Mouse (Mus musculus) heart, embryonic 14.5 days (tissue): ENCODE measurements around the gene Zcchc13. TPM values are rescaled to one million over a fixed set of nuclear protein-coding genes. Genes with fewer than 3 reads are reported as not detected.

Source experiments
- ATAC-seq: fragments of 200-750 bp; cut with Nextera tagmentation; 2 replicates; pipeline ENCODE4 v1.8.0; 2017; ENCODE audit warnings: low read depth, moderate TSS enrichment; ENCODE audit not compliant: insufficient number of reproducible peaks, insufficient read depth, low FRiP score
- H3K27ac ChIP-seq, 2 experiments: fragments of 200-500 bp in 1 of 2; fragments of 300-500 bp in 1 of 2; sonication (generic) in 1 of 2; replicated peaks in 1 of 2; 2 replicates each; pipeline ENCODE4 v1.5.1; 2012 to 2014; ENCODE audit warnings: low read depth in 2 of 2, low read length in 2 of 2, control low read depth in 1 of 2, mild to moderate bottlenecking in 1 of 2, mixed read lengths in 1 of 2; ENCODE audit not compliant: control insufficient read depth in 1 of 2, insufficient read depth in 1 of 2
- H3K27me3 ChIP-seq: fragments of 300-500 bp; sonication (generic); 2 replicates; pipeline ENCODE4 v1.6.1; 2014; ENCODE audit warnings: mild to moderate bottlenecking, low read length, control low read depth; ENCODE audit not compliant: control insufficient read depth, insufficient read depth
- H3K36me3 ChIP-seq: fragments of 300-500 bp; sonication (generic); 2 replicates; pipeline ENCODE4 v1.6.1; 2014; ENCODE audit warnings: mild to moderate bottlenecking, control low read depth, low read length, mixed read lengths; ENCODE audit not compliant: control insufficient read depth, insufficient read depth
- H3K4me1 ChIP-seq, 2 experiments: fragments of 200-500 bp in 1 of 2; fragments of 300-500 bp in 1 of 2; sonication (generic) in 1 of 2; 2 replicates each; pipeline ENCODE4 v1.6.1; 2012 to 2014; ENCODE audit warnings: low read length in 2 of 2, control low read depth in 1 of 2, mixed read lengths in 1 of 2; ENCODE audit not compliant: control insufficient read depth in 2 of 2, insufficient read depth in 2 of 2
- H3K4me2 ChIP-seq: fragments of 300-500 bp; sonication (generic); 2 replicates; pipeline ENCODE4 v1.6.1; 2014; ENCODE audit warnings: mild to moderate bottlenecking, low read length
- H3K4me3 ChIP-seq, 2 experiments: fragments of 200-500 bp in 1 of 2; fragments of 300-500 bp in 1 of 2; sonication (generic) in 1 of 2; 2 replicates each; pipeline ENCODE4 v1.5.1; 2012 to 2014; ENCODE audit warnings: low read length in 2 of 2, mild to moderate bottlenecking in 2 of 2, control low read depth in 1 of 2, low read depth in 1 of 2, moderate library complexity in 1 of 2; ENCODE audit not compliant: control insufficient read depth in 1 of 2, insufficient read depth in 1 of 2
- H3K9ac ChIP-seq: fragments of 300-500 bp; sonication (generic); 2 replicates; pipeline ENCODE4 v1.6.1; 2014; ENCODE audit warnings: mild to moderate bottlenecking, low read length
- H3K9me3 ChIP-seq: fragments of 300-500 bp; sonication (generic); 2 replicates; pipeline ENCODE4 v1.6.1; 2016; ENCODE audit warnings: low read length, control low read depth; ENCODE audit not compliant: control insufficient read depth
- WGBS: fragments of 180-500 bp; shearing (Covaris S2); extraction: QIAGEN DNeasy Blood & Tissue Kit; methylation state at CpG from one replicate; pipeline ENCODE4 v1.1.7; 2014; 5-methylcytosine and 5-hydroxymethylcytosine counted together
- polyA plus RNA-seq: library from polyadenylated mRNA; unstranded; fragments of >200 nt; fragmentation: Nextera tagmentation; extraction: Ambion mirVana; gene quantifications from 2 replicates; pipeline ENCODE4 v1.2.1, GENCODE M21; 2014

Gene Zcchc13
- polyA plus RNA-seq, 1 experiment from 2014 or later: not detected

GRCm38 (mm10) chrX:103614700-103615233 lies 15.6 kb upstream of the Zcchc13 start:
- H3K27me3 ChIP-seq: no peaks in the 10 kb centered on the region
- H3K4me2 ChIP-seq: no peak overlapping the region
- H3K4me1 ChIP-seq: peaks cover 0 to 3% of the 10 kb centered on the region in 2 experiments; a peak in 1 of 4 replicates
- H3K9me3 ChIP-seq: no peaks in the 10 kb centered on the region
- peaks cover 29% of the 10 kb centered on the region for H3K36me3 ChIP-seq
- H3K9ac ChIP-seq: no peak overlapping the region
- ATAC-seq: no peak
- H3K27ac ChIP-seq: no peak overlapping the region
- 95% methylated on average over 24 of the region's 24 CpGs for WGBS
- H3K4me3 ChIP-seq: no peak overlapping the region

- Histone ChIP-seq H3K4me3 (peak overlapping the region in 1 of 2 experiments; percentile 50; a peak in 1 of 4 replicates), H3K4me2 (peak overlapping the region; percentile 68), H3K4me1 (peaks cover 0 to 3% of the 10 kb centered on the region in 2 experiments; a peak in 1 of 4 replicates), H3K27me3 (no peaks in the 10 kb centered on the region), H3K27ac (peak overlapping the region in 1 of 2 experiments; percentile 88; a peak in 1 of 4 replicates), H3K9ac (peak overlapping the region; percentile 78; the same call in 1 of the 2 replicates), H3K9me3 (no peaks in the 10 kb centered on the region), H3K36me3 (peaks cover 24% of the 10 kb centered on the region)
- WGBS: 82% methylated on average over 4 of the region's 4 CpGs
- no peak for ATAC-seq
Measured at GRCm38 (mm10) chrX:103615453-103615852, 14.9 kb upstream of the Zcchc13 start.

- H3K9me3 ChIP-seq: no peaks in the 10 kb centered on the region
- peaks cover 20% of the 10 kb centered on the region for H3K36me3 ChIP-seq
- peak overlapping the region; percentile 25 to 88; a peak in 3 of 4 replicates for H3K27ac ChIP-seq
- H3K9ac ChIP-seq: peak overlapping the region; percentile 78
- H3K4me1 ChIP-seq: peaks cover 0 to 3% of the 10 kb centered on the region in 2 experiments; a peak in 1 of 4 replicates
- peak overlapping the region; percentile 46 to 50 for H3K4me3 ChIP-seq
- ATAC-seq: no peak
- H3K4me2 ChIP-seq: peak overlapping the region; percentile 68
- 27% methylated on average over 19 of the region's 19 CpGs for WGBS
- H3K27me3 ChIP-seq: no peaks in the 10 kb centered on the region
Measured at GRCm38 (mm10) chrX:103616162-103616535, 14.2 kb upstream of the Zcchc13 start.

- no peaks in the 10 kb centered on the region for H3K27me3 ChIP-seq
Measured at GRCm38 (mm10) chrX:103616536-103617404, 13.6 kb upstream of the Zcchc13 start.

GRCm38 (mm10) chrX:103617405-103618095 lies 12.8 kb upstream of the Zcchc13 start:
- Histone ChIP-seq H3K36me3 (peaks cover 11% of the 10 kb centered on the region; the same call in 1 of the 2 replicates), H3K9ac (peak overlapping the region; percentile 78), H3K4me2 (peak overlapping the region; percentile 68), H3K27me3 (no peaks in the 10 kb centered on the region), H3K27ac (peak overlapping the region; percentile 27 to 88; a peak in 3 of 4 replicates), H3K9me3 (no peaks in the 10 kb centered on the region), H3K4me3 (peak overlapping the region in 1 of 2 experiments; percentile 50; a peak in 2 of 4 replicates), H3K4me1 (peaks cover 0 to 3% of the 10 kb centered on the region in 2 experiments; a peak in 1 of 4 replicates)
- 30% methylated on average over 8 of the region's 8 CpGs for WGBS
- no peak for ATAC-seq

More at GRCm38 (mm10) chrX:103616536-103617404, 13.6 kb upstream of the Zcchc13 start:
- Histone ChIP-seq H3K9ac (peak overlapping the region; percentile 78), H3K9me3 (no peaks in the 10 kb centered on the region), H3K4me2 (peak overlapping the region; percentile 68), H3K4me1 (peaks cover 0 to 3% of the 10 kb centered on the region in 2 experiments; a peak in 1 of 4 replicates), H3K36me3 (peaks cover 14% of the 10 kb centered on the region; the same call in 1 of the 2 replicates), H3K27ac (peak overlapping the region; percentile 88 to 98), H3K4me3 (peak overlapping the region; percentile 50 to 60)
- under 1% methylated on average over 38 of the region's 50 CpGs for WGBS
- peak; percentile 95 for ATAC-seq

GRCm38 (mm10) chrX:103621799-103622198 lies 8.6 kb upstream of the Zcchc13 start:
- H3K4me1 ChIP-seq: no peaks in the 10 kb centered on the region; a peak in 1 of 4 replicates
- H3K9ac ChIP-seq: peak overlapping the region; percentile 85
- WGBS: 5% methylated on average over 8 of the region's 8 CpGs
- H3K9me3 ChIP-seq: no peaks in the 10 kb centered on the region
- no peaks in the 10 kb centered on the region for H3K27me3 ChIP-seq
- H3K27ac ChIP-seq: peak overlapping the region; percentile 94 to 98
- H3K4me3 ChIP-seq: peak overlapping the region; percentile 50 to 54
- no peaks in the 10 kb centered on the region for H3K36me3 ChIP-seq
- peak overlapping the region; percentile 81 for H3K4me2 ChIP-seq
- peak; percentile 10; the same call in 1 of the 2 replicates for ATAC-seq
